Mouse (Mus musculus): ENCODE data around the gene 1700011L22Rik.

Gene 1700011L22Rik

GRCm38 (mm10) chr8:79173606-79174005 is 74.8 kb downstream of the 1700011L22Rik start:
- DNase-seq (ENCODE audit: low spot score in 2 of 2), result no peak

- no peak for DNase-seq (ENCODE audit: low spot score in 2 of 2)
These were observed 83.1 kb downstream of the 1700011L22Rik start for GRCm38 (mm10) chr8:79165276-79165675.

DNA sequence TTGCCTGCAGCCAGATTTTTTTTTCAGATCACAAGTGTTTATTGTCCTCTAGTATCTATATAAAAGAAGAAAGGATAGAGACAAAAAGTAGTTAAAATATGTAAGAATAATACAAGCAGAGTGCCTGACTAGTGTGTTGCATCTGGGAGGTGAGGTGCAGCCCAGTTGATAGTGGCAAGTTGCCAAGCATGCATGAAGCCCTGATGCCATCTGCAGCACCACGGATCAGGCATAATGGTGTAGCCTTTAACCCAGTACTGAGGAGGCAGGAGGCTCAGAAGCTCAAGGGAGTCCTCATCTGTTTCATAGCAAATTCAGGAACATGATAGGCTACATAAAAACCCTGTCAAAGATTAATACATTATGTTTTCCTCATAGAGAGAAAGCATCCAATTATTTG is 84.0 kb downstream of the 1700011L22Rik start:
- no peak for DNase-seq (ENCODE audit: low spot score in 2 of 2)

- DNase-seq (ENCODE audit: low spot score in 2 of 2), result peak; percentile 67 to 73
These were observed 85.6 kb downstream of the 1700011L22Rik start for GRCm38 (mm10) chr8:79162533-79163308.

DNA sequence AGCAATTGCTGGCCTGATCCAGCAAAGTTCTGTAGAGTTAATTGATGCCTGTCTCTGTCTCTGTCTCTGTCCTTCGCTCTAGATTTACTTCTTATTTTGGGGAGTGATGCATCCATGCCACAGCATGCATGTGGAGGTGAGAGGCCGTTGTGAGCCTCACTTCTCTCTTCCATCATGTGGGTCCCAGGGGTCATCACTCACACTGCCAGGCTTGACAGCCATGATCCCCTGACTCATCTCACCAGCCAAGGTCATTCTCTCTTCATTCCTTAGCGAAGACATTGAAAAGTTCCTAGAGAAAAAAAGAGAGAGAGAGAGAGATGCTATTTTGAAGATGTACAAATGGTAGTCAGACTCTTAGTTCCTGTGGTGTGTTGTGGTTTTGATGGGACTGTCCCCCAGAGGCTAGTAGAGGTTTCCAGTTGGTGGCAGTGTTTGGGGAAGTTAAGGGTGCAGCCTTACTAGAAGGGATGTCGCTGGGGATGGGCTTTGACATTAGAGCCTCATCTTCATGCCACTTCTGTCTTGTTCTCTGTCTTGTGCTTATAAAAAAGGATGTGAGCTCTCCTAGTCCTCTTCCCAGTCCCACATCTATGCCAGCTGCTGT is 87.1 kb downstream of the 1700011L22Rik start:
- DNase-seq (ENCODE audit: low spot score in 2 of 2), result peak in 1 of 2 experiments; percentile 21
